Mouse (Mus musculus): ENCODE results near the gene Mlxip. TPM values are rescaled to one million over a fixed set of nuclear protein-coding genes. Genes with fewer than 3 reads are reported as not detected.

Mlxip gene
- polyA plus RNA-seq, 1 experiment from 2014 or later: 18.3 TPM

- ATAC-seq (ENCODE audit: low FRiP score) (no peak), DNase-seq (ENCODE audit: low spot score, missing footprints) (no peak)
- WGBS: 93% methylated on average over 6 of the region's 6 CpGs
- Histone ChIP-seq H3K27me3 (ENCODE audit: control insufficient read depth, insufficient read depth, low read length) (no peaks in the 10 kb centered on the region), H3K27ac (ENCODE audit: low read depth, low read length) (no peak overlapping the region), H3K9me3 (ENCODE audit: control insufficient read depth, low read length) (no peaks in the 10 kb centered on the region), H3K4me1 (ENCODE audit: control insufficient read depth, insufficient read depth, low read length) (no peaks in the 10 kb centered on the region), H3K9ac (ENCODE audit: low read length) (no peak overlapping the region), H3K4me3 (ENCODE audit: low read depth, low read length) (no peak overlapping the region), H3K4me2 (no peak overlapping the region), H3K36me3 (ENCODE audit: control insufficient read depth, insufficient read depth, low read length) (peaks cover 62% of the 10 kb centered on the region)
Observed at GRCm38 (mm10) chr5:123359431-123359830, 35.2 kb upstream of the Mlxip start.

GRCm38 (mm10) chr5:123362911-123363310 is 31.7 kb upstream of the Mlxip start:
- no peaks in the 10 kb centered on the region for H3K9me3 ChIP-seq (ENCODE audit: control insufficient read depth, low read length)
- no peak overlapping the region for H3K4me2 ChIP-seq
- DNase-seq (ENCODE audit: low spot score, missing footprints) (no peak), ATAC-seq (ENCODE audit: low FRiP score) (no peak)
- H3K9ac ChIP-seq (ENCODE audit: low read length): no peak overlapping the region
- H3K27ac ChIP-seq (ENCODE audit: low read depth, low read length): no peak overlapping the region
- WGBS: 89% methylated on average over 4 of the region's 4 CpGs
- H3K27me3 ChIP-seq (ENCODE audit: control insufficient read depth, insufficient read depth, low read length): no peaks in the 10 kb centered on the region
- no peak overlapping the region for H3K4me3 ChIP-seq (ENCODE audit: low read depth, low read length)
- H3K36me3 ChIP-seq (ENCODE audit: control insufficient read depth, insufficient read depth, low read length): peaks cover 44% of the 10 kb centered on the region
- no peaks in the 10 kb centered on the region for H3K4me1 ChIP-seq (ENCODE audit: control insufficient read depth, insufficient read depth, low read length)

- H3K27me3 ChIP-seq (ENCODE audit: control insufficient read depth, insufficient read depth, low read length): no peaks in the 10 kb centered on the region
- H3K9me3 ChIP-seq (ENCODE audit: control insufficient read depth, low read length): no peaks in the 10 kb centered on the region
- H3K4me1 ChIP-seq (ENCODE audit: control insufficient read depth, insufficient read depth, low read length): no peaks in the 10 kb centered on the region
- no peak for DNase-seq (ENCODE audit: low spot score, missing footprints)
- H3K27ac ChIP-seq (ENCODE audit: low read depth, low read length): no peak overlapping the region
- 91% methylated on average over 11 of the region's 11 CpGs for WGBS
- H3K9ac ChIP-seq (ENCODE audit: low read length): no peak overlapping the region
- ATAC-seq (ENCODE audit: low FRiP score): no peak
- H3K36me3 ChIP-seq (ENCODE audit: control insufficient read depth, insufficient read depth, low read length): peaks cover 44% of the 10 kb centered on the region
- no peak overlapping the region for H3K4me3 ChIP-seq (ENCODE audit: low read depth, low read length)
- no peak overlapping the region for H3K4me2 ChIP-seq
Observed at GRCm38 (mm10) chr5:123364302-123364971, 30.2 kb upstream of the Mlxip start.

- no peak for ATAC-seq (ENCODE audit: low FRiP score)
- peaks cover 47% of the 10 kb centered on the region for H3K36me3 ChIP-seq (ENCODE audit: control insufficient read depth, insufficient read depth, low read length)
- 82% methylated on average over 13 of the region's 13 CpGs for WGBS
Observed at GRCm38 (mm10) chr5:123368869-123369488, 25.6 kb upstream of the Mlxip start.

GRCm38 (mm10) chr5:123370049-123370448 is 24.5 kb upstream of the Mlxip start:
- Histone ChIP-seq H3K4me1 (ENCODE audit: control insufficient read depth, insufficient read depth, low read length) (no peaks in the 10 kb centered on the region), H3K27me3 (ENCODE audit: control insufficient read depth, insufficient read depth, low read length) (no peaks in the 10 kb centered on the region), H3K4me2 (no peak overlapping the region), H3K9ac (ENCODE audit: low read length) (no peak overlapping the region), H3K4me3 (ENCODE audit: low read depth, low read length) (no peak overlapping the region), H3K27ac (ENCODE audit: low read depth, low read length) (no peak overlapping the region), H3K9me3 (ENCODE audit: control insufficient read depth, low read length) (no peaks in the 10 kb centered on the region), H3K36me3 (ENCODE audit: control insufficient read depth, insufficient read depth, low read length) (peaks cover 38% of the 10 kb centered on the region)
- WGBS: 91% methylated on average over 5 of the region's 5 CpGs
- DNase-seq (ENCODE audit: low spot score, missing footprints): no peak
- ATAC-seq (ENCODE audit: low FRiP score): no peak

More at GRCm38 (mm10) chr5:123368869-123369488, 25.6 kb upstream of the Mlxip start:
- peak; percentile 91 for DNase-seq (ENCODE audit: low spot score, missing footprints)
- H3K27me3 ChIP-seq (ENCODE audit: control insufficient read depth, insufficient read depth, low read length): no peaks in the 10 kb centered on the region
- no peaks in the 10 kb centered on the region for H3K4me1 ChIP-seq (ENCODE audit: control insufficient read depth, insufficient read depth, low read length)
- no peak overlapping the region for H3K4me3 ChIP-seq (ENCODE audit: low read depth, low read length)
- no peak overlapping the region for H3K27ac ChIP-seq (ENCODE audit: low read depth, low read length)
- no peak overlapping the region for H3K4me2 ChIP-seq
- H3K9ac ChIP-seq (ENCODE audit: low read length): no peak overlapping the region
- H3K9me3 ChIP-seq (ENCODE audit: control insufficient read depth, low read length): no peaks in the 10 kb centered on the region

- Histone ChIP-seq H3K27ac (ENCODE audit: low read depth, low read length) (no peak overlapping the region), H3K4me1 (ENCODE audit: control insufficient read depth, insufficient read depth, low read length) (no peaks in the 10 kb centered on the region), H3K27me3 (ENCODE audit: control insufficient read depth, insufficient read depth, low read length) (no peaks in the 10 kb centered on the region), H3K36me3 (ENCODE audit: control insufficient read depth, insufficient read depth, low read length) (peaks cover 31% of the 10 kb centered on the region), H3K9ac (ENCODE audit: low read length) (no peak overlapping the region), H3K4me2 (no peak overlapping the region), H3K9me3 (ENCODE audit: control insufficient read depth, low read length) (no peaks in the 10 kb centered on the region), H3K4me3 (ENCODE audit: low read depth, low read length) (no peak overlapping the region)
- ATAC-seq (ENCODE audit: low FRiP score) (no peak), DNase-seq (ENCODE audit: low spot score, missing footprints) (no peak)
- 89% methylated on average over 10 of the region's 10 CpGs for WGBS
Observed at GRCm38 (mm10) chr5:123375262-123375661, 19.3 kb upstream of the Mlxip start.

GRCm38 (mm10) chr5:123375793-123376452 is 18.7 kb upstream of the Mlxip start:
- no peaks in the 10 kb centered on the region for H3K9me3 ChIP-seq (ENCODE audit: control insufficient read depth, low read length)
- WGBS: 94% methylated on average over 6 of the region's 6 CpGs
- no peak overlapping the region; the same call in 1 of the 2 replicates for H3K27ac ChIP-seq (ENCODE audit: low read depth, low read length)
- H3K27me3 ChIP-seq (ENCODE audit: control insufficient read depth, insufficient read depth, low read length): no peaks in the 10 kb centered on the region
- H3K36me3 ChIP-seq (ENCODE audit: control insufficient read depth, insufficient read depth, low read length): peaks cover 28% of the 10 kb centered on the region
- no peaks in the 10 kb centered on the region for H3K4me1 ChIP-seq (ENCODE audit: control insufficient read depth, insufficient read depth, low read length)
- DNase-seq (ENCODE audit: low spot score, missing footprints): no peak
- no peak for ATAC-seq (ENCODE audit: low FRiP score)
- H3K9ac ChIP-seq (ENCODE audit: low read length): no peak overlapping the region
- H3K4me2 ChIP-seq: no peak overlapping the region
- no peak overlapping the region for H3K4me3 ChIP-seq (ENCODE audit: low read depth, low read length)

- 87% methylated on average over 10 of the region's 10 CpGs for WGBS
- peaks cover 21% of the 10 kb centered on the region for H3K36me3 ChIP-seq (ENCODE audit: control insufficient read depth, insufficient read depth, low read length)
- H3K9me3 ChIP-seq (ENCODE audit: control insufficient read depth, low read length): no peaks in the 10 kb centered on the region
- no peak overlapping the region for H3K4me2 ChIP-seq
- ATAC-seq (ENCODE audit: low FRiP score): no peak
- H3K9ac ChIP-seq (ENCODE audit: low read length): no peak overlapping the region
- no peaks in the 10 kb centered on the region for H3K4me1 ChIP-seq (ENCODE audit: control insufficient read depth, insufficient read depth, low read length)
- no peaks in the 10 kb centered on the region for H3K27me3 ChIP-seq (ENCODE audit: control insufficient read depth, insufficient read depth, low read length)
- no peak for DNase-seq (ENCODE audit: low spot score, missing footprints)
- H3K4me3 ChIP-seq (ENCODE audit: low read depth, low read length): no peak overlapping the region
- no peak overlapping the region for H3K27ac ChIP-seq (ENCODE audit: low read depth, low read length)
Observed at GRCm38 (mm10) chr5:123376569-123376968, 18.0 kb upstream of the Mlxip start.

All from midbrain, embryonic 11.5 days (tissue).